Mouse (Mus musculus) limb, embryonic 14.5 days (tissue): ENCODE measurements at regions not wholly inside any gene's neighbourhood (a gene's known extent, or its start where the extent isn't known, plus 50 kb on each side); places are given as distances from the start of the nearest gene placed in this dataset.
"Not testable (repeated sequence)": the region's sequence is repeated elsewhere in the genome, so short reads cannot be mapped to it uniquely, and the experiment has no call there.

ENCODE experiments used
- ATAC-seq: fragments of 200-750 bp; cut with Nextera tagmentation; 2 replicates; pipeline ENCODE4 v1.8.0; 2017; ENCODE audit warnings: low read depth, moderate number of reproducible peaks, moderate TSS enrichment; ENCODE audit not compliant: low FRiP score
- DNase-seq: peaks from one replicate; pipeline ENCODE4 v3.0.0-alpha.2; 2015; ENCODE audit warnings: low spot score
- H3K27ac ChIP-seq: fragments of 300-500 bp; sonication (generic); replicated peaks from 2 replicates; pipeline ENCODE4 v1.5.1; 2014; ENCODE audit warnings: low read depth, mild to moderate bottlenecking, low read length, moderate library complexity, mixed read lengths
- H3K27me3 ChIP-seq: fragments of 300-500 bp; sonication (generic); 2 replicates; pipeline ENCODE4 v1.6.1; 2014; ENCODE audit warnings: low read length, mixed read lengths; ENCODE audit not compliant: control insufficient read depth, insufficient read depth
- H3K36me3 ChIP-seq: fragments of 300-500 bp; sonication (generic); 2 replicates; pipeline ENCODE4 v1.6.1; 2014; ENCODE audit warnings: mild to moderate bottlenecking, low read length, moderate library complexity, mixed read lengths; ENCODE audit not compliant: control insufficient read depth, insufficient read depth
- H3K4me1 ChIP-seq: fragments of 300-500 bp; sonication (generic); 2 replicates; pipeline ENCODE4 v1.6.1; 2014; ENCODE audit warnings: antibody characterized with exemption, low read length, mixed read lengths; ENCODE audit not compliant: control insufficient read depth, insufficient read depth
- H3K4me2 ChIP-seq: fragments of 300-500 bp; sonication (generic); replicated peaks from 2 replicates; pipeline ENCODE4 v1.6.1; 2014; ENCODE audit warnings: low read depth, mild to moderate bottlenecking, low read length, moderate library complexity; ENCODE audit not compliant: severe bottlenecking
- H3K4me3 ChIP-seq: fragments of 300-500 bp; sonication (generic); replicated peaks from 2 replicates; pipeline ENCODE4 v1.5.1; 2014; ENCODE audit warnings: low read length
- H3K9ac ChIP-seq: fragments of 300-500 bp; sonication (generic); 2 replicates; pipeline ENCODE4 v1.6.1; 2014; ENCODE audit warnings: mild to moderate bottlenecking, low read depth, low read length, moderate library complexity; ENCODE audit not compliant: severe bottlenecking
- H3K9me3 ChIP-seq: fragments of 300-500 bp; sonication (generic); 2 replicates; pipeline ENCODE4 v1.6.1; 2016; ENCODE audit warnings: low read length; ENCODE audit not compliant: control insufficient read depth
- POLR2A ChIP-seq: fragments of 200-500 bp; IDR thresholded peaks from 2 replicates; pipeline ENCODE4 v1.8.0; 2012; ENCODE audit warnings: inconsistent platforms, mild to moderate bottlenecking, moderate library complexity, borderline replicate concordance; ENCODE audit not compliant: insufficient read depth, insufficient read length; ENCODE audit errors: extremely low read depth
- WGBS: fragments of 180-500 bp; shearing (Covaris S2); extraction: QIAGEN DNeasy Blood & Tissue Kit; methylation state at CpG from one replicate; pipeline ENCODE4 v1.1.7; 2014; 5-methylcytosine and 5-hydroxymethylcytosine counted together

GRCm38 (mm10) chr1:107805823-107806222 is 216.0 kb downstream of the Serpinb8 start:
- H3K27ac ChIP-seq: no peak overlapping the region
- H3K4me1 ChIP-seq: no peaks in the 10 kb centered on the region
- H3K4me2 ChIP-seq: no peak overlapping the region
- ATAC-seq (no peak), DNase-seq (peak; percentile 7)
- H3K36me3 ChIP-seq: no peaks in the 10 kb centered on the region
- H3K9me3 ChIP-seq: no peaks in the 10 kb centered on the region
- TF ChIP-seq POLR2A: no peak
- H3K27me3 ChIP-seq: no peaks in the 10 kb centered on the region
- no peak overlapping the region for H3K4me3 ChIP-seq
- WGBS: 81% methylated on average over 5 of the region's 5 CpGs
- H3K9ac ChIP-seq: no peak overlapping the region

GRCm38 (mm10) chr1:107807367-107807766 is 217.6 kb downstream of the Serpinb8 start:
- not testable (repeated sequence) for H3K27me3 ChIP-seq, H3K9ac ChIP-seq, H3K4me1 ChIP-seq, H3K4me3 ChIP-seq, H3K9me3 ChIP-seq, H3K27ac ChIP-seq, H3K4me2 ChIP-seq, ATAC-seq, DNase-seq, H3K36me3 ChIP-seq
- WGBS: 84% methylated on average over 2 of the region's 2 CpGs

GRCm38 (mm10) chr1:107811136-107811535 is 221.3 kb downstream of the Serpinb8 start:
- WGBS: 65% methylated on average over 1 of the region's 1 CpGs
- no peak for ATAC-seq
- no peak for TF ChIP-seq POLR2A

GRCm38 (mm10) chr1:107811859-107812258 is 222.1 kb downstream of the Serpinb8 start:
- DNase-seq (no peak), ATAC-seq (no peak)
- no peak for TF ChIP-seq POLR2A
- no peak overlapping the region for H3K4me3 ChIP-seq
- no peaks in the 10 kb centered on the region for H3K36me3 ChIP-seq
- H3K9me3 ChIP-seq: no peaks in the 10 kb centered on the region
- no peak overlapping the region for H3K4me2 ChIP-seq
- H3K27me3 ChIP-seq: no peaks in the 10 kb centered on the region
- WGBS: 82% methylated on average over 2 of the region's 2 CpGs
- H3K4me1 ChIP-seq: no peaks in the 10 kb centered on the region
- H3K27ac ChIP-seq: no peak overlapping the region
- H3K9ac ChIP-seq: no peak overlapping the region

More at GRCm38 (mm10) chr1:107811136-107811535, 221.3 kb downstream of the Serpinb8 start:
- Histone ChIP-seq H3K9ac (no peak overlapping the region), H3K4me2 (no peak overlapping the region), H3K4me3 (no peak overlapping the region), H3K27me3 (no peaks in the 10 kb centered on the region), H3K4me1 (no peaks in the 10 kb centered on the region), H3K36me3 (no peaks in the 10 kb centered on the region), H3K27ac (no peak overlapping the region), H3K9me3 (no peaks in the 10 kb centered on the region)
- no peak for DNase-seq

- TF ChIP-seq POLR2A: no peak
- WGBS: 62% methylated on average over 5 of the region's 5 CpGs
- no peaks in the 10 kb centered on the region for H3K9me3 ChIP-seq
- ATAC-seq (no peak), DNase-seq (no peak)
- H3K4me3 ChIP-seq: no peak overlapping the region
- H3K4me2 ChIP-seq: no peak overlapping the region
- no peak overlapping the region for H3K27ac ChIP-seq
- no peaks in the 10 kb centered on the region for H3K27me3 ChIP-seq
- H3K36me3 ChIP-seq: no peaks in the 10 kb centered on the region
- no peak overlapping the region for H3K9ac ChIP-seq
- no peaks in the 10 kb centered on the region for H3K4me1 ChIP-seq
Measured at GRCm38 (mm10) chr1:107837877-107838276, 248.1 kb downstream of the Serpinb8 start.

- TF ChIP-seq POLR2A: no peak
- no peaks in the 10 kb centered on the region for H3K36me3 ChIP-seq
- no peak overlapping the region for H3K4me3 ChIP-seq
- ATAC-seq: no peak
- H3K27ac ChIP-seq: no peak overlapping the region
- 63% methylated on average over 2 of the region's 2 CpGs for WGBS
- no peak overlapping the region for H3K4me2 ChIP-seq
- no peak overlapping the region for H3K9ac ChIP-seq
- no peaks in the 10 kb centered on the region for H3K27me3 ChIP-seq
- H3K4me1 ChIP-seq: no peaks in the 10 kb centered on the region
- no peaks in the 10 kb centered on the region for H3K9me3 ChIP-seq
- DNase-seq: no peak
Measured at GRCm38 (mm10) chr1:107852386-107852785, 262.6 kb downstream of the Serpinb8 start.
